Mouse (Mus musculus) cerebellum, adult 2 months (tissue): Measurements from ENCODE around the gene Epb41. TPM values are rescaled to one million over a fixed set of nuclear protein-coding genes. Genes with fewer than 3 reads are reported as not detected.

Experiments
- DNase-seq, 2 experiments: peaks; one replicate each; pipeline ENCODE4 v3.0.0; 2021
- H3K27ac ChIP-seq: fragments of 200-500 bp; 2 replicates; pipeline ENCODE4 v1.5.1; 2012; ENCODE audit warnings: low read length, control low read depth, inconsistent platforms; ENCODE audit not compliant: insufficient read depth
- H3K27me3 ChIP-seq: fragments of 200-500 bp; 2 replicates; pipeline ENCODE4 v1.6.1; 2012; ENCODE audit warnings: inconsistent platforms, mild to moderate bottlenecking, low read length, moderate library complexity; ENCODE audit not compliant: control insufficient read depth, insufficient read depth
- H3K4me1 ChIP-seq: fragments of 200-500 bp; 2 replicates; pipeline ENCODE4 v1.6.1; 2011; ENCODE audit warnings: low read length; ENCODE audit not compliant: control insufficient read depth, insufficient read depth
- H3K4me3 ChIP-seq: fragments of 200-500 bp; replicated peaks from 2 replicates; pipeline ENCODE3; 2011; ENCODE audit warnings: mild to moderate bottlenecking, low read depth, low read length, control low read depth; ENCODE audit not compliant: insufficient read depth
- CTCF ChIP-seq: fragments of 200-500 bp; IDR thresholded peaks from 2 replicates; pipeline ENCODE4 v1.5.1; 2011; ENCODE audit warnings: low read depth, mild to moderate bottlenecking, control low read depth, low read length, moderate library complexity, borderline replicate concordance; ENCODE audit not compliant: insufficient read depth
- POLR2A ChIP-seq: fragments of 200-500 bp; IDR thresholded peaks from 2 replicates; pipeline ENCODE4 v1.6.1; 2011; ENCODE audit warnings: low read length, control low read depth, borderline replicate concordance; ENCODE audit not compliant: insufficient read depth
- WGBS: fragments of 180-500 bp; shearing (Covaris S2); methylation state at CpG from one replicate; pipeline ENCODE4 v1.1.7; 2018; 5-methylcytosine and 5-hydroxymethylcytosine counted together
- polyA plus RNA-seq: library from polyadenylated mRNA; depleted of rRNA; stranded (reverse); fragments of >200 nt; gene quantifications from 2 replicates; pipeline ENCODE4 v1.2.3, GENCODE M21; 2012

Epb41 gene
- polyA plus RNA-seq, 1 experiment: 174 TPM

- H3K4me3 ChIP-seq: no peak overlapping the region
- no peak overlapping the region for H3K27ac ChIP-seq
- WGBS: 68% methylated on average over 7 of the region's 7 CpGs
- H3K4me1 ChIP-seq: no peaks in the 10 kb centered on the region
- no peak for DNase-seq
- no peaks in the 10 kb centered on the region for H3K27me3 ChIP-seq
- TF ChIP-seq CTCF (no peak), POLR2A (no peak)
Observed at GRCm38 (mm10) chr4:132108221-132108620, 33.1 kb upstream of the Epb41 start.

- peak in 1 of 2 experiments; percentile 6 for DNase-seq
- 37% methylated on average over 3 of the region's 3 CpGs for WGBS
- Histone ChIP-seq H3K4me1 (no peaks in the 10 kb centered on the region), H3K27ac (no peak overlapping the region), H3K4me3 (no peak overlapping the region), H3K27me3 (no peaks in the 10 kb centered on the region)
- TF ChIP-seq POLR2A: no peak
- peak; percentile 33; the same call in 1 of the 2 replicates for TF ChIP-seq CTCF
Observed at GRCm38 (mm10) chr4:132101152-132101551, 26.0 kb upstream of the Epb41 start.

DNA sequence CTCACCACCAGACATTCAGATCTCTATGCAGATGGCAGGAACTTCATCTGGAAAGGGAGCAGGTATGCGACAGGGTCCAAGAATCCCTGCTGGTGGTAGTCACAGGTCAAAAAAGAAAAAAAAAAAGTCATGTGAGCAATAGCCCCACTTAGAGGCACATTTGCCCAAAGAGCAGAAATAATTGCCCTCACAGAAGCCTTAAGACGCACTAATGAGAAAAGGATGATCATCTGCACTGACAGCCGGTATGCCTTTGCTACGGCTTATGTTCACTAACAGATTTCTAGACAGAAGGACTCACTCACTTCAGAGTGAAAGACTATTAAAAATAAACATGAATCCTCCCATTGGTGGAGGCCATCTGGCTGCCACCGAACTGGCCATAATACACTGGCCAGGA lies 24.4 kb upstream of the Epb41 start:
- Histone ChIP-seq H3K27ac (no peak overlapping the region), H3K4me3 (no peak overlapping the region), H3K4me1 (no peaks in the 10 kb centered on the region), H3K27me3 (no peaks in the 10 kb centered on the region)
- peak in 1 of 2 experiments; percentile 9 for DNase-seq
- no peak for TF ChIP-seq POLR2A
- no peak for TF ChIP-seq CTCF
- 51% methylated on average over 5 of the region's 5 CpGs for WGBS

DNA sequence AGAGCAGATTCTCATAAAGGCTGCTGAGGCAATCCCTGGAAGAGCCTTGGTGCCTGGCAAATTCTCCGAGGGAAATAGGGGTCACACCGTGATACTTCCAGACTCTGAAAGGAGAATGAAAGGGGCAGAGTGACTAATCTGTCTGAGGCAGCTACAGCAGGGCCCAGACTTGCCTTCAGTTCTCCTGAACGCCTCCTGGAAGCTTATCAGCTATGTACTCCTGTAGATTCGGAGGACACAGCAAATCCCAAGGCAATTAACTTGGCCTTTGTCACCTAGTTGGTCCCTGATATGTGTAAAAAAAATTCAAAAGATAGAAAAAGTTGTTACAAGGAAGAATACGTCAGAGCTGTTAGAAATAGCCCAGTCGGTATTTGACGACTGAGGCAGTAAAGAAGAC lies 19.9 kb upstream of the Epb41 start:
- no peak for DNase-seq
- no peak for TF ChIP-seq POLR2A
- no peak for TF ChIP-seq CTCF
- Histone ChIP-seq H3K4me3 (no peak overlapping the region), H3K27me3 (no peaks in the 10 kb centered on the region), H3K4me1 (no peaks in the 10 kb centered on the region), H3K27ac (no peak overlapping the region)
- 72% methylated on average over 7 of the region's 7 CpGs for WGBS

GRCm38 (mm10) chr4:132093928-132094327 lies 18.8 kb upstream of the Epb41 start:
- H3K4me1 ChIP-seq: no peaks in the 10 kb centered on the region

GRCm38 (mm10) chr4:132093136-132093535 lies 18.0 kb upstream of the Epb41 start:
- H3K4me3 ChIP-seq: no peak overlapping the region
- DNase-seq: no peak
- H3K27ac ChIP-seq: no peak overlapping the region
- no peaks in the 10 kb centered on the region; the same call in 1 of the 2 replicates for H3K27me3 ChIP-seq
- no peaks in the 10 kb centered on the region for H3K4me1 ChIP-seq
- TF ChIP-seq POLR2A (no peak), CTCF (no peak)
- WGBS: 84% methylated on average over 6 of the region's 6 CpGs

More at GRCm38 (mm10) chr4:132093928-132094327, 18.8 kb upstream of the Epb41 start:
- H3K27ac ChIP-seq: no peak overlapping the region
- H3K27me3 ChIP-seq: no peaks in the 10 kb centered on the region; the same call in 1 of the 2 replicates
- 87% methylated on average over 5 of the region's 5 CpGs for WGBS
- TF ChIP-seq CTCF (no peak), POLR2A (no peak)
- DNase-seq: no peak
- H3K4me3 ChIP-seq: no peak overlapping the region

DNA sequence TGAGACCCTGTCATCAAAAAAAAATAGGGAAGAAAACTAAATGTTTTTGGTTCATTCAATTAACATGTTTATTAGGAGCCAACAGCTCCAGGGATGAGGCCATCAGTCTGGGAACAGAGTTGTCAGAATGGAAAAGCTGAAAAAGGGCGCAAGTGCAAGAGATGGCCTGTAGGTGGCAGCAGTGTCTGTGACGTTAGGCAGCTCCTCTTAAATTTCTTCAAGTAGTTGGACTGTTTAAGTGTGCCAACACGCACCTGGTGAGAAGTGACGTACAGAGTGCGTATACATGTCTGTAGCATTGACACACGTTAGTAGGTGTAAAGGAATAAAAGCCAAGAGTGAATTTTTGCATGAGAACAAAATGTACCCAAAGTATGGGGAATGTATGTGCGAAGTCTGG lies 13.8 kb upstream of the Epb41 start:
- no peaks in the 10 kb centered on the region; the same call in 1 of the 2 replicates for H3K27me3 ChIP-seq
- 15% methylated on average over 7 of the region's 7 CpGs for WGBS
- TF ChIP-seq POLR2A (no peak), CTCF (peak; percentile 96)
- no peaks in the 10 kb centered on the region for H3K4me1 ChIP-seq
- H3K4me3 ChIP-seq: no peak overlapping the region
- no peak overlapping the region for H3K27ac ChIP-seq
- DNase-seq: peak; percentile 46 to 69

- DNase-seq: no peak
- H3K27ac ChIP-seq: no peak overlapping the region
- 85% methylated on average over 7 of the region's 7 CpGs for WGBS
- no peaks in the 10 kb centered on the region for H3K4me1 ChIP-seq
- no peak overlapping the region for H3K4me3 ChIP-seq
- H3K27me3 ChIP-seq: no peaks in the 10 kb centered on the region; the same call in 1 of the 2 replicates
- TF ChIP-seq CTCF (no peak), POLR2A (no peak)
Observed at GRCm38 (mm10) chr4:132085114-132085513, 10.0 kb upstream of the Epb41 start.

- Histone ChIP-seq H3K27me3 (no peaks in the 10 kb centered on the region), H3K4me1 (peaks cover 3% of the 10 kb centered on the region; the same call in 1 of the 2 replicates), H3K4me3 (no peak overlapping the region), H3K27ac (no peak overlapping the region)
- TF ChIP-seq CTCF: no peak
- TF ChIP-seq POLR2A: no peak
- peak in 1 of 2 experiments; percentile 52 for DNase-seq
- WGBS: 25% methylated on average over 4 of the region's 4 CpGs
Observed at GRCm38 (mm10) chr4:132080492-132080983, 5.4 kb upstream of the Epb41 start.
